Mouse (Mus musculus): Measurements from ENCODE around the gene Ptp4a2. TPM values are rescaled to one million over a fixed set of nuclear protein-coding genes. Genes with fewer than 3 reads are reported as not detected.

Ptp4a2 gene
- polyA plus RNA-seq, 1 experiment: 59.5 TPM

DNA sequence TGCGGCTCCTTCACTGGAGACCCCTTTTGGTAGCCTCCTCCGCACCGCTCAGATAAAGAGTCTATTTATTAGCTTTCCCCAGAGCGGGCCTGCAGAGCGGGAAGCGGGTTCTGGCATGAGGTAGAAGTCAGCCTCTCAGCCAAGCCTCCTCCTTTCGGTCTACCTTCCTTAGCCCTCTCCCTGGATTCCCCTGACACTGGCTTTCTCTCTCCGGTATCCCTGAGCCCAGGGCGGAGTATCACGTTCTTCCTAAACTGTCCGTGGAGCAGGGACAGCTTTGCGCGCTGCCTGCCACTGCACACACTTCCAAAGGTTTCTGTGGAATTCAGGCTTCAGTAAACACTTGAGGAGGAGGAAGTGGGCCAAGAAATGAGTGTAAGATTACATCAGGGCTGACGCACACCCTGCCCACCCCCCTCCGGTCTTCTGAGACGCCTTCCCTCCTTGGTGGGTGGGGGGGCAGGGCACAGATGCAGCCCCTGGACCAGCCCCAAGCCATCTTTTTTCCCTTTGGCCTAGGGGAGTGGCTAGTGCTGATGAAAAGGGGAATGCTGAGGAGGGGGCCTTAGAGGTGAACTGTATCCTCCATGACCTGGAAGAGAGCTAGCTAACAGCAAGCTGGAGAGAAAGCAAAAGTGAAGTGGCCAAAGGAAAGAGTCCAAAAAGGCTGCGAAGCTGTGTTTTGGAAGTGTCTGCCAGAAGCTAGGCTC lies 15.7 kb upstream of the Ptp4a2 start:
- H3K4me3 ChIP-seq (ENCODE audit: control insufficient read depth, insufficient read depth, low read length): no peak overlapping the region
- H3K27me3 ChIP-seq (ENCODE audit: control insufficient read depth, insufficient read depth, low read length): no peaks in the 10 kb centered on the region
- H3K27ac ChIP-seq (ENCODE audit: control insufficient read depth, insufficient read depth, low read length): peak overlapping the region; percentile 29; the same call in 1 of the 2 replicates
- H3K4me1 ChIP-seq (replicated peaks; ENCODE audit: control insufficient read depth, insufficient read depth, low read length): peaks cover 30% of the 10 kb centered on the region
- DNase-seq: no peak
- TF ChIP-seq CTCF (IDR thresholded peaks at IDR 0.05; ENCODE audit: borderline replicate concordance, control insufficient read depth, extremely low read depth, insufficient read depth, low read length, poor library complexity): no peak
- TF ChIP-seq POLR2A (IDR thresholded peaks at IDR 0.05; ENCODE audit: control insufficient read depth, extremely low read depth, insufficient read depth, low read length, poor library complexity): no peak
- H3K36me3 ChIP-seq (ENCODE audit: control insufficient read depth, insufficient read depth, low read length): no peaks in the 10 kb centered on the region
- WGBS: 81% methylated on average over 17 of the region's 17 CpGs

DNA sequence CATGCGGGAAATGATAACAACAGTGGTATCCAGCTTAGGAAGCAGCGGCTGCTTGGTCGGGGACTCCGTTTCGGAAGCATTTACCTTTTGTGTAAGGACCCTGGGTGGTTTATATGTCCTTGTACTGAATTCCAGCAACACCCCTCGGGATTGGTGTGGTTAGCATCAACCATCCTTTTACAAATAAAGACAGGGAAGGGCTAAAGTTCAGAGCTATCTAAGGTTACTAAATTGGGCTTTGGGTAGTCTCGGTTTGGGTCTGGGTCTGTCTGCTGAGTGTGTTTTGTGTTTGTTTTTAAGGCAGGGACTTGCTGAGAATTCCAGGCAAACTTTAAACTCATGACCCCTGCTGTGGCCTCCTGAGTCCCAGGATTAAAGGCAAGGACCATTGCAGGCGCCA lies 15.2 kb upstream of the Ptp4a2 start:
- Histone ChIP-seq H3K4me1 (replicated peaks; ENCODE audit: control insufficient read depth, insufficient read depth, low read length) (peaks cover 30% of the 10 kb centered on the region), H3K4me3 (ENCODE audit: control insufficient read depth, insufficient read depth, low read length) (no peak overlapping the region), H3K36me3 (ENCODE audit: control insufficient read depth, insufficient read depth, low read length) (no peaks in the 10 kb centered on the region), H3K27me3 (ENCODE audit: control insufficient read depth, insufficient read depth, low read length) (no peaks in the 10 kb centered on the region), H3K27ac (ENCODE audit: control insufficient read depth, insufficient read depth, low read length) (peak overlapping the region; percentile 29; the same call in 1 of the 2 replicates)
- WGBS: 88% methylated on average over 8 of the region's 8 CpGs
- DNase-seq: no peak
- no peak for TF ChIP-seq CTCF (IDR thresholded peaks at IDR 0.05; ENCODE audit: borderline replicate concordance, control insufficient read depth, extremely low read depth, insufficient read depth, low read length, poor library complexity)
- TF ChIP-seq POLR2A (IDR thresholded peaks at IDR 0.05; ENCODE audit: control insufficient read depth, extremely low read depth, insufficient read depth, low read length, poor library complexity): no peak

DNA sequence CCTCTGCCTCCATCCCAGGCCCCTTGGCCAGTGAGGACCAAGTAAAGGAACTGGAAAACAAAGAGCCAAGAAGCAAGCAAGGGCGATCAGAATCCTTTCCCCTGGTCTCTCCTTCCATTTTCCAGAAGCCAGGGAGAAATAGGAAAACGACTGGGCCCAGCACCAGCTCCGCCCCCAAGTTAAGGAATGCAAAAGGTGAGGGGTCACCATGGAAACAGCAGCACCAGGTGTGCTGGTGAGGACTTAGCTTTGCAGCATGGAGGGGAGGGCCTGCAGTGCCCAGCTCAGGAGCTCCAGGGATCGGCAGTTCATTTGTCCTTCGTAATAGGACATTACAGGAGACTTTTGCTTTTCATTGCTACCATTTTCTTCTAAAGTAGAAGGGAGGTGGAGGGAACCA lies 13.0 kb upstream of the Ptp4a2 start:
- WGBS: 92% methylated on average over 5 of the region's 5 CpGs
- no peaks in the 10 kb centered on the region for H3K36me3 ChIP-seq (ENCODE audit: control insufficient read depth, insufficient read depth, low read length)
- no peak for DNase-seq
- H3K4me3 ChIP-seq (ENCODE audit: control insufficient read depth, insufficient read depth, low read length): no peak overlapping the region
- TF ChIP-seq CTCF (IDR thresholded peaks at IDR 0.05; ENCODE audit: borderline replicate concordance, control insufficient read depth, extremely low read depth, insufficient read depth, low read length, poor library complexity) (no peak), POLR2A (IDR thresholded peaks at IDR 0.05; ENCODE audit: control insufficient read depth, extremely low read depth, insufficient read depth, low read length, poor library complexity) (no peak)
- no peak overlapping the region for H3K27ac ChIP-seq (ENCODE audit: control insufficient read depth, insufficient read depth, low read length)
- H3K4me1 ChIP-seq (replicated peaks; ENCODE audit: control insufficient read depth, insufficient read depth, low read length): peaks cover 23% of the 10 kb centered on the region
- no peaks in the 10 kb centered on the region for H3K27me3 ChIP-seq (ENCODE audit: control insufficient read depth, insufficient read depth, low read length)

DNA sequence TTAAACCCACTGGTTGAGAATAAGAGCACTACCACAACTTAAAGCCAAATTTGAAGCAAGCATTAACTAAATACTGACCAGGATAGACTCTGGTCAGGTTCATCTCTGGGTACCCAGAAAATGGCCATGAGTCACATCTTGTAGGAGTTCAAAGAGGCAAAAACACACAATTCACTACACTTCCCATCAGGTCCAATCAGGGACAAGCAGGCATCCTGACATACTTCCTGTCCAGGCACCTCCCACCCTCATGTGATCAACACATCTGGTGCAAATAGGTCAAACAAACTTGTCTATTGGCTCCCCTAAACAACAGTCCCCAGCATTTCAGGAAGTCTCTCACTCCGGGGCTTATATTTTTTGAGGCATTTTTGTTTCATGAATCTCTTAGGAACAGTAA lies 7.7 kb upstream of the Ptp4a2 start:
- H3K4me3 ChIP-seq (ENCODE audit: control insufficient read depth, insufficient read depth, low read length): no peak overlapping the region
- TF ChIP-seq POLR2A (IDR thresholded peaks at IDR 0.05; ENCODE audit: control insufficient read depth, extremely low read depth, insufficient read depth, low read length, poor library complexity) (no peak), CTCF (IDR thresholded peaks at IDR 0.05; ENCODE audit: borderline replicate concordance, control insufficient read depth, extremely low read depth, insufficient read depth, low read length, poor library complexity) (no peak)
- H3K4me1 ChIP-seq (replicated peaks; ENCODE audit: control insufficient read depth, insufficient read depth, low read length): no peaks in the 10 kb centered on the region; the same call in 1 of the 2 replicates
- no peak for DNase-seq
- WGBS: 47% methylated on average over 1 of the region's 1 CpGs
- no peaks in the 10 kb centered on the region for H3K36me3 ChIP-seq (ENCODE audit: control insufficient read depth, insufficient read depth, low read length)
- H3K27ac ChIP-seq (ENCODE audit: control insufficient read depth, insufficient read depth, low read length): no peak overlapping the region
- no peaks in the 10 kb centered on the region for H3K27me3 ChIP-seq (ENCODE audit: control insufficient read depth, insufficient read depth, low read length)

DNA sequence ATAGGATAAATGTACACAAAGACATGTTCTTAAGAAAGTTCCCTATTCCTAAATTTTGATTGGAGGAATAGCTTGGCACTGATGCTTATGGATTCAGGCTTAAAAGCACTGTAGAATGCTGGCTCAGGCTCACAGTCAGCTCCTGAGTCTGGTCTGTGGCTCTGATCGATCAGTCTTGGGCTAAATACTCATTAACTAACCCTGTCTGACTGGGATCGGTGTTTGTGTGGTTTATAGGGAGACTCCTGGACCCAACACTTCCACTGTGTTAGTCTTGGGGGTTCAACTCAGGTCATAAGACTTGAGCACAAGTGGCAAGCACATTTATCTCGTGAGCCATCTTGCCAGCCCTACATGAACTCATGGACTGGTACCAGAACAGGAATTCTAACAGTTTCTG lies 6.0 kb upstream of the Ptp4a2 start:
- no peak for DNase-seq
- no peak for TF ChIP-seq POLR2A (IDR thresholded peaks at IDR 0.05; ENCODE audit: control insufficient read depth, extremely low read depth, insufficient read depth, low read length, poor library complexity)
- no peak for TF ChIP-seq CTCF (IDR thresholded peaks at IDR 0.05; ENCODE audit: borderline replicate concordance, control insufficient read depth, extremely low read depth, insufficient read depth, low read length, poor library complexity)
- no peaks in the 10 kb centered on the region for H3K36me3 ChIP-seq (ENCODE audit: control insufficient read depth, insufficient read depth, low read length)
- WGBS: 94% methylated on average over 3 of the region's 3 CpGs
- H3K4me3 ChIP-seq (ENCODE audit: control insufficient read depth, insufficient read depth, low read length): no peak overlapping the region
- no peaks in the 10 kb centered on the region; the same call in none of the 2 replicates for H3K4me1 ChIP-seq (replicated peaks; ENCODE audit: control insufficient read depth, insufficient read depth, low read length)
- H3K27ac ChIP-seq (ENCODE audit: control insufficient read depth, insufficient read depth, low read length): no peak overlapping the region
- H3K27me3 ChIP-seq (ENCODE audit: control insufficient read depth, insufficient read depth, low read length): no peaks in the 10 kb centered on the region

DNA sequence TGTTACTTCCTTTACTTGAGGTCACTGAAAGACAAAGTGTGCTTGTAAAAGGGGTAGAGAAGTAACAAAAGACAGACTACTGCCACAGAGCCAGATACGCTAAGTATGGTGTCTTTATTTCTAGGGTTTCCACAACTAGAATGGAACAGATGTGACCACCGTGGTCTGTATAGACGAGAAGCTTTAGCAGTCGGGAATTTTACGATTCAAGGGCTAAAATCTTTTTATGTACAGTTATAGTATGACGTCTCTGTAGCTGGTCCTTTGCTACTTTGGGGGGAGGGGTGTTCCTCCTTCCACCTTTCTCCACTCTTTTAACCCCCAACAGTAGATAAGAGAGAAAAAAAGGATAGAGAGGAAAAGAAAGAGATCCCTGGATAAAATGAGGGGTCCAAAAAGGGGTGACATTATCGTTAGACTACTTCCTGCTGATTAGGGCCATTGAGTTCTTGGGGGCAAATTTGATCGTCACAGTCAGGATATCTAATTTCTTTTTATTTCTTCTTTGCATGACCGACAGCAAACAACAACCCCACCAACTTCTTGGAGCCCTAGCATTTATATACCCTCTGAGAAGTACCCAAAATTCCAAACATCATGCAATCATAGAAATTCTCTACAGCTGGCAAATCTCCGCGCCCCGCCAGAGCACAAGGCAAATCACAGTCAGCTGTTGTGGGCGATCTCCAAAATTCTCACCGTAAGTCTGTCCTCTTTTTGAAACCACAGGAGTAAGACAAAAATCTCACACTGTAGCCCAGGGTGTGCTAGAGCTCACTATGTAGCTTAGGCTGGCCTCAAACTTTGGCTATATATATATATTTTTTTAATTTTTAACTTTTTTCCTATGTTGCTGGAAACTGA lies 818 bp downstream of the Ptp4a2 start:
- TF ChIP-seq CTCF (IDR thresholded peaks at IDR 0.05; ENCODE audit: borderline replicate concordance, control insufficient read depth, extremely low read depth, insufficient read depth, low read length, poor library complexity) (no peak), POLR2A (IDR thresholded peaks at IDR 0.05; ENCODE audit: control insufficient read depth, extremely low read depth, insufficient read depth, low read length, poor library complexity) (no peak)
- Histone ChIP-seq H3K27ac (ENCODE audit: control insufficient read depth, insufficient read depth, low read length) (peak overlapping the region; percentile 95), H3K27me3 (ENCODE audit: control insufficient read depth, insufficient read depth, low read length) (no peaks in the 10 kb centered on the region), H3K36me3 (ENCODE audit: control insufficient read depth, insufficient read depth, low read length) (no peaks in the 10 kb centered on the region), H3K4me3 (ENCODE audit: control insufficient read depth, insufficient read depth, low read length) (no peak overlapping the region), H3K4me1 (replicated peaks; ENCODE audit: control insufficient read depth, insufficient read depth, low read length) (peaks cover 6% of the 10 kb centered on the region)
- no peak for DNase-seq
- WGBS: 37% methylated on average over 14 of the region's 14 CpGs

Data from thymus, adult 2 months (tissue).